Comparison of ENCODE assay signal across 7 mouse cellular contexts in the genomic region with DNA sequence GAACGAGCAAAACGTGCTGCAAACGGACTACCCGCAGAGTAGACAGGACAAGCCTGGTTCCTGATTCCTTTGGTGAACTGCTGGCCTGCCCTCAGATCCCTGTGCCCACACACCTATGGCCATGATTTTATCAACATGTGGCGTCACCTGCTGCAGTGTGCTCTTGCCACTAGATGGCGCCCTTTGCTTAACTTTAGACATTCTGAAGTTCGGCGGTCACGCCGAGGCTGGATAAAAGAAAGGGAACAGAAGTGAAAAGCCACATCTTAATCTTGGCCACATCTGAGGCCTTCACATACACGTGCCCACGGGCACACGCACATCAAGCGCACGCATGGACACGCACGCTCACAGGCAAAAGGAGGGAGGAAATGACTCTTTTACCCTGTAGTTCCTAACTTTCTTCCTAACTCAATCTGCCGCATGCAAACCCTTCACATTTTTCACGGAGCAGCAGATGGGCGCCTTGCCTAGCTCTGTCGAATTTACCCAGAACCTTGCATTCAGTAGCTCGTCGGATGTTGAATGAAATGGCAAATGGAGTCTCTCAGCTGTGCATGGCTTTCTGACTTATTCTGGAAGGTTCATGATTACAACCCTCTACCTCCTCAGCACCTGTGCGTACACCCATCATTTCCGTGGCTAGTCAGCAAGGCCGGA. TPM values are rescaled to one million over a fixed set of nuclear protein-coding genes. Genes with fewer than 3 reads are reported as not detected.
DNase-seq lines count a peak whose midpoint lies in the region; ATAC-seq and TF ChIP-seq lines count a peak whose summit lies in the region.

No protein-coding gene starts in this region.

- H3K4me3 ChIP-seq in heart, adult 2 months: no peak overlapping the region
- no peak overlapping the region for H3K4me3 ChIP-seq in kidney, embryonic 14.5 days (ENCODE audit: low read length)
- no peak overlapping the region for H3K4me3 ChIP-seq in limb, embryonic 15.5 days

- TF ChIP-seq CTCF in heart, adult 2 months (IDR thresholded peaks at IDR 0.05): peak; percentile 94

- H3K9me3 ChIP-seq in kidney, embryonic 14.5 days (ENCODE audit: control insufficient read depth, low read length): peaks cover 12% of the 10 kb centered on the region
- H3K9me3 ChIP-seq in limb, embryonic 15.5 days: peaks cover 7% of the 10 kb centered on the region; the same call in 1 of the 2 replicates

- peaks cover 3% of the 10 kb centered on the region for H3K4me1 ChIP-seq in heart, adult 2 months (ENCODE audit: control insufficient read depth, insufficient read depth, low read length)
- H3K4me1 ChIP-seq in kidney, embryonic 14.5 days (ENCODE audit: control insufficient read depth, insufficient read depth, low read length): no peaks in the 10 kb centered on the region
- peaks cover 10% of the 10 kb centered on the region; the same call in 1 of the 2 replicates for H3K4me1 ChIP-seq in limb, embryonic 15.5 days

- no peak overlapping the region for H3K27ac ChIP-seq in heart, adult 2 months
- H3K27ac ChIP-seq in kidney, embryonic 14.5 days (ENCODE audit: low read depth, low read length): no peak overlapping the region
- H3K27ac ChIP-seq in limb, embryonic 15.5 days: no peak overlapping the region

- 0 out of 2 replicates have a peak, but pooled peaks cover 1% of the 10 kb centered on the region for H3K27me3 ChIP-seq in heart, adult 2 months (ENCODE audit: control insufficient read depth, insufficient read depth, low read length)
- H3K27me3 ChIP-seq in kidney, embryonic 14.5 days (ENCODE audit: control insufficient read depth, insufficient read depth, low read length): no peaks in the 10 kb centered on the region
- no peaks in the 10 kb centered on the region for H3K27me3 ChIP-seq in limb, embryonic 15.5 days

- peak; percentile 96 for TF ChIP-seq EP300 in heart, adult 2 months (IDR thresholded peaks at IDR 0.05; ENCODE audit: insufficient read depth, low read depth, low read length)

- intact Hi-C loops in heart, adult 2 months (cut with DNase I): loop anchor here (1.0 to 2.0 kb wide), 3 partner anchors 61 to 253 kb away; no protein-coding TSS in a partner anchor

- H3K9ac ChIP-seq in heart, adult 2 months (ENCODE audit: low read depth, low read length): no peak overlapping the region
- no peak overlapping the region for H3K9ac ChIP-seq in kidney, embryonic 14.5 days (ENCODE audit: low read depth, low read length)
- no peak overlapping the region for H3K9ac ChIP-seq in limb, embryonic 15.5 days

- H3K4me2 ChIP-seq in kidney, embryonic 14.5 days (replicated peaks; ENCODE audit: low read depth, low read length): no peak overlapping the region
- H3K4me2 ChIP-seq in limb, embryonic 15.5 days: peak overlapping the region; percentile 28

- H3K36me3 ChIP-seq in heart, adult 2 months (ENCODE audit: control insufficient read depth, insufficient read depth, low read length): no peaks in the 10 kb centered on the region
- no peaks in the 10 kb centered on the region for H3K36me3 ChIP-seq in kidney, embryonic 14.5 days (ENCODE audit: control insufficient read depth, insufficient read depth, low read length)
- H3K36me3 ChIP-seq in limb, embryonic 15.5 days: no peaks in the 10 kb centered on the region

- 21% methylated on average over 26 of the region's 26 CpGs for WGBS in heart, adult 2 months
- 28% methylated on average over 26 of the region's 26 CpGs for WGBS in kidney, embryonic 14.5 days
- WGBS in limb, embryonic 15.5 days: 22% methylated on average over 26 of the region's 26 CpGs

- no peaks in the 10 kb centered on the region for H3K79me2 ChIP-seq in heart, adult 2 months (replicated peaks; ENCODE audit: control insufficient read depth, insufficient read depth, low read length)

- ATAC-seq in kidney, embryonic 14.5 days (ENCODE audit: low FRiP score, low TSS enrichment): peak; percentile 67
- ATAC-seq in limb, embryonic 15.5 days (ENCODE audit: insufficient number of reproducible peaks, low FRiP score, low TSS enrichment, low read depth): 0 out of 2 replicates have a peak, but pooled peaks have one; percentile 67

- peak; percentile 83 for DNase-seq in adrenal gland, postnatal 14 days
- peak; percentile 80 for DNase-seq in embryo, embryonic 11.5 days (ENCODE audit: low read depth, low spot score)
- peak; percentile 66 to 78 for DNase-seq in heart, adult 2 months
- DNase-seq in monocyte, adult 2 months (ENCODE audit: low read depth in 1 of 2, low spot score in 2 of 2): peak; percentile 33 to 49
- DNase-seq in spleen, postnatal 14 days (ENCODE audit: low spot score in 2 of 2): peak; percentile 21 to 64

- TF ChIP-seq POLR2A in heart, adult 2 months (IDR thresholded peaks at IDR 0.05; ENCODE audit: insufficient read depth, low read depth, low read length): no peak

RNA-seq across cellular contexts. Expression of gene Adgrf1, which starts 4.8 kb away (rescaled TPM):
- total RNA-seq in adrenal gland, postnatal 14 days (2021): 0.11 and 0.82 TPM in 2 replicates
- not detected for total RNA-seq in heart, adult 2 months (2021)
- 0.02 and 0.12 TPM in 2 replicates for polyA plus RNA-seq in heart, adult 2 months (2012; rRNA removed)
- polyA plus RNA-seq in kidney, embryonic 14.5 days (2014; fragmentation: Nextera tagmentation; extraction: Ambion mirVana): 0.24 and 0.49 TPM in 2 replicates
- polyA plus RNA-seq in limb, embryonic 15.5 days (2015; fragmentation: Nextera tagmentation; extraction: Ambion mirVana): 0.07 TPM in 1 of 2 replicates, not detected in the other
